Mouse (Mus musculus): ENCODE measurements around the gene Cybc1.

- TF ChIP-seq CTCF (IDR thresholded peaks at IDR 0.05; ENCODE audit: control insufficient read depth, insufficient read depth, insufficient read length) (no peak), USF1 (IDR thresholded peaks at IDR 0.05; ENCODE audit: low read depth) (no peak), MAX (IDR thresholded peaks at IDR 0.05) (no peak)
These were observed 39.4 kb downstream of the Cybc1 start for GRCm38 (mm10) chr11:121189681-121190080.

Data from C2C12 (cell line).